Mouse (Mus musculus) ES-E14 (cell line): ENCODE measurements around the gene Ppp2r1a.

ENCODE experiments used
- CHD2 ChIP-seq: IDR thresholded peaks from 2 replicates; pipeline ENCODE4 v1.6.1; 2014; ENCODE audit warnings: mild to moderate bottlenecking, low read depth, low read length, inconsistent platforms
- ZC3H11A ChIP-seq: IDR thresholded peaks from 2 replicates; pipeline ENCODE4 v1.6.1; 2012; ENCODE audit warnings: low read depth, mild to moderate bottlenecking, inconsistent platforms, low read length, borderline replicate concordance
- ZNF384 ChIP-seq: IDR thresholded peaks from 2 replicates; pipeline ENCODE4 v1.6.1; 2012; ENCODE audit warnings: low read depth, low read length, inconsistent platforms

DNA sequence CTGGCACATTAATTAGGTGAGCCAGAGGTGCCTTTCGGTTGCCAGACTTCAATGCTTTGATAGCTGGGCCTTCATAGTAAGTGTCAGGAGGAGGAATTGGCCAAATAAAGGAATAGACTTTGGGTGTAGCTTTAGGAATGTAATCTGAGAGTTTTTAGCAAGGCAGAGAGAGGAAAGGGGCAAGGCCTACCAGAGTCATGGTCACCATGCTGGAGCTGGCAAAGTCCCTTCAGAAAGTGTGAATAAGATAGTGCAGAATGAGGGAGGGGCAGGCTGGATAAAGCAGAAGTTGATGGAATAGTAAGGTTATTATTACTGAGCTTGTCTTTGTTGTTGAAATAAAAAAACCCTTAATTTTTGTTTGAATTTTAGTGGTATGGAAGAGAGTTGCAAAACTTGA, 64.6 kb downstream of the Ppp2r1a start:
- TF ChIP-seq ZNF384 (no peak), ZC3H11A (no peak), CHD2 (no peak)
